Mouse (Mus musculus) bone marrow, adult 2 months (tissue): ENCODE results near the gene Tex52.

Source experiments
- CTCF ChIP-seq: fragments of 200-500 bp; IDR thresholded peaks from 2 replicates; pipeline ENCODE4 v1.5.1; 2011; ENCODE audit warnings: low read length, control low read depth; ENCODE audit not compliant: control insufficient read depth, insufficient read depth
- POLR2A ChIP-seq: fragments of 200-500 bp; IDR thresholded peaks from 2 replicates; pipeline ENCODE4 v1.6.1; 2011; ENCODE audit warnings: low read depth, mild to moderate bottlenecking, control low read depth, low read length, borderline replicate concordance; ENCODE audit not compliant: control insufficient read depth

GRCm38 (mm10) chr6:128346782-128347181 lies 28.5 kb upstream of the Tex52 start:
- TF ChIP-seq CTCF = no peak
- TF ChIP-seq POLR2A = no peak
